Mouse (Mus musculus): ENCODE results near the gene Amer3. TPM values are rescaled to one million over a fixed set of nuclear protein-coding genes. Genes with fewer than 3 reads are reported as not detected.
"Not testable (repeated sequence)": the region's sequence is repeated elsewhere in the genome, so short reads cannot be mapped to it uniquely, and the experiment has no call there.

The Amer3 gene
- polyA plus RNA-seq (2015; fragmentation: Nextera tagmentation; extraction: Ambion mirVana), result 23.1 and 23.5 TPM in 2 replicates

DNA sequence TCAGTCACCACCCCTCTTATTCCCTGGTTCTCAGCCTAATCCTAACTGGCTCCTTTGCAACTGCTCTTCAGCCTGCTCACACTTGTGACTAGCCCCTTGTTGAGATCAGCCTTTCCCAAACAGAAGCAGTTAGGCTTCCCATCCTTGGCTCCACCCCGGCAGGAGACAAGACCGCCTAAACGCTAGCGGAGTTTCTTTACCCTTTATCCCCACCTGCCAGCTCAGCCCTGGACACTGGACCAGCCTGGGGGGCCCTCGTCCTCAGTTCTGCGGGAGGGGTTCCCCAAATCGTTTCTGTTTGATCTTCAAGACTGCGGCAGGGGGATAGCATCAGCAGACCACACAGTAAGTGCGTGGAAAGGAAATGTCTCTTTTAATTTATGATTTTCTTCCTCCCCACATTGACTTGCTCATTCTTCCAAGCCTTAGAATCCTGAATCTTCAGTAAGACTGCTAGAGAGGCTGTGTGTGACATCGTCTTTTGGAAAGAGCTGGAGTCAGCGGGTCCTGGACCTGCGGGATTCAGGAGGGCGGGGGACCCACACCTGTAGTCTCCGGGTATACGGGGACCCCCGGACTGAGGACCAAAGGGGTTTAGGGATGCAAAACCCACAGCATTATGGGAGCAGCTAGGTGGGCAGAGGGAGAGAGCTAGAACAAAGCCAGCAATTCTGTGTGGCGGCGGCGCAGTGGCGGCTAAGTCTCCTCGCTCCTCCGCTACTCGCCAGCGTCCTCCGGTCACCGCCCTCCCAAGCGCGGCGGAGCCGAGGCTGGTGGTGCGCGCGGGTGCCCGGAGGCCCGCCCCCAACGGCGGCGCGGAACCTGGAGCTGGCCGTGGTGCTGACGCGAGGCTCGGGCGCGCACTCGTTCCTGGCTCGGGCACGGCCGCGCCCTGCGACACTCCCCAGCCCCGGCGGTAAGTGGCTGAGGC is at the start of gene Amer3:
Gene Amer3, plus strand, starts transcription at position 807 of the 931 bp plus-strand sequence.
- Histone ChIP-seq H3K9me3 (no peaks in the 10 kb centered on the region), H3K27me3 (peaks cover 24% of the 10 kb centered on the region), H3K27ac (peak within 1 kb of the TSS; percentile 88), H3K4me3 (replicated peaks) (peak within 1 kb of the TSS; percentile 56), H3K4me2 (replicated peaks) (peak within 1 kb of the TSS; percentile 79), H3K36me3 (no peaks in the 10 kb centered on the region), H3K9ac (replicated peaks) (peak within 1 kb of the TSS; percentile 78), H3K4me1 (replicated peaks) (peaks cover 38% of the 10 kb centered on the region)
- ATAC-seq, result peak; percentile 92
- under 1% methylated on average over 51 of the region's 53 CpGs for WGBS

DNA sequence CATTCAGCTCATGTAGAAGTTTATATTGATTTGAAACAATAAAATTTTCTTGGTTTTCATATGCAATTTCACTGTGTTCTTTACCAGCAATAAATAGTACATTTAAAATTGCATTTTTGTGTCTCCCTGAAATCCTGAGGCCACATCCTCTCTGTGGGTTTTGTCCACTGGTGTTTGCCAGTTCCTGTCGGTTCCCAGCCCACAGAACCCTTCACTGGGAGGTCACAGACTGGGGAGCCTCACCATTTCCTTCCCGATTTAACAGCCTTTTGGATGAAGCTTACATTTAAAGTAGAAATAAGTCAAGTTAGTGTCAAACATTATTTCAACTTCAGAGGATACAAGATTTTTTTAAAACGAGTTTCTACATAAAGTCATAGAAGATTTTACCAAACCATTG is 44.9 kb upstream of the Amer3 start:
- 65% methylated on average over 3 of the region's 3 CpGs for whole genome bisulfite sequencing
- not testable (repeated sequence) for H3K36me3 ChIP-seq; H3K4me3 ChIP-seq (replicated peaks)

DNA sequence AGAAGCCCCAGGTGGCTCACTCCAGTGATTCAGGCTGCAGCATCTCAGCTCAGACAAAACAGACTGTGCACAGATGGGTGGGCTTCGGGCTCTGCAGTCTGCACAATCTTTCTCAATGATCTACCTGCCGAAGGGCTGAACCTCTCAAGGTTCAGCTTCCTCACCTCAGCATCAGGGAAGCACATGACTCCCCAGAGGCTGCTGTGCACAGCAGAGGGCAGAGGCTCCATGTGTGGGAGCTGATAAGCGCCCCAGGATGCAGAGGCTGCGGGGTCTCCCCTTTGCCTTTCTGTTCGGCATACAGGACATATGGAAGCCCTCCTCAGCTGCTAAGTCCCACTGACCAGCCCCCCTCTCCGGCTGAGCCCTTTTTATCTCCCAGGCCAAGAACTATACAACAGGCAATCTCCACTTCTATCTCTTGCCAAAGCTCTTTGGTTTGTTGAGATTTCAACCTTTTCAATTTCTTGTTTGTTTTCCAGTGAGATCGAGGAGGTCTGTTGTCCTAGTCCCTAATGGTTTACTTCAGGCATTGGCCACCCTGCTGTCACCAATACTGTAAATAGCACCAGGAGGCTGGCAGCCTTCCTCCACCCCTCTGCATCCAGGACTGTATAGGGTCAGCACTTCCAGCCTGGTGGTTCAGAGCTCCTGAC is 44.3 kb upstream of the Amer3 start, which contains the start of gene Cfc1:
Gene Cfc1, plus strand, starts transcription at position 606 of the 656 bp plus-strand sequence.
- H3K9ac ChIP-seq (replicated peaks); H3K36me3 ChIP-seq; ATAC-seq; H3K9me3 ChIP-seq; H3K27ac ChIP-seq: not testable (repeated sequence)
- WGBS, result 29% methylated on average over 6 of the region's 7 CpGs
- H3K27me3 ChIP-seq, result peaks cover 36% of the 10 kb centered on the region
- peak within 1 kb of the TSS; percentile 19 for H3K4me3 ChIP-seq (replicated peaks)
- H3K4me2 ChIP-seq (replicated peaks), result peak within 1 kb of the TSS; percentile 42
- H3K4me1 ChIP-seq (replicated peaks), result peaks cover 12% of the 10 kb centered on the region

More for the DNA sequence above, 44.9 kb upstream of the Amer3 start:
- H3K9me3 ChIP-seq; H3K27ac ChIP-seq; ATAC-seq; H3K9ac ChIP-seq (replicated peaks); H3K4me2 ChIP-seq (replicated peaks): not testable (repeated sequence)
- Histone ChIP-seq H3K27me3 (peaks cover 36% of the 10 kb centered on the region), H3K4me1 (replicated peaks) (peaks cover 12% of the 10 kb centered on the region)

DNA sequence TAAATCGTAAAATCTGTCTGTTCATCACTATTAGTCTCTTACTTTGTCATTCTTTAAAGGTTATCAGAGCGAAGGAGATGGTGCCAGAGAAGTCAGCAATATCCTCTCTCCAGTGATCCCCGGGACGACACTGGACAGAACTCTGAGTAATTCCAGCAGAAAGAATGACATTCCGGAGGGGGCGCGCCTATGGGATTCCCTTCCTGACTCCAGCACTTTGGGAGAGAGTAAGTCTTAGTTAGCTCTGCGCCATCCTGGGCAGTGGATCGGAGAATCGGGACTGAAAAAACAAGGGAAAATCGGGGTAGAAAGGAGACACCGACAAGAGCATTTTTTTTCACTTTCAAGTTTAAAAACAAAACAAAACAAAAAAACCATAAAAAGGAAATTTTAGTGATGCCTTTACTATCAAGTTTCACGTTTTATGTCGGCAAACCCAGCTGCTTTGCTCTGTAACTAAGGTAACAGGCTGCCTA is 43.1 kb upstream of the Amer3 start:
- Histone ChIP-seq H3K4me2 (replicated peaks) (peak overlapping the region; percentile 42), H3K36me3 (no peaks in the 10 kb centered on the region), H3K9me3 (no peaks in the 10 kb centered on the region), H3K27ac (no peak overlapping the region), H3K4me3 (replicated peaks) (peak overlapping the region; percentile 19), H3K4me1 (replicated peaks) (peaks cover 12% of the 10 kb centered on the region), H3K27me3 (peaks cover 36% of the 10 kb centered on the region), H3K9ac (replicated peaks) (no peak overlapping the region)
- ATAC-seq, result no peak
- 3% methylated on average over 14 of the region's 14 CpGs for WGBS

DNA sequence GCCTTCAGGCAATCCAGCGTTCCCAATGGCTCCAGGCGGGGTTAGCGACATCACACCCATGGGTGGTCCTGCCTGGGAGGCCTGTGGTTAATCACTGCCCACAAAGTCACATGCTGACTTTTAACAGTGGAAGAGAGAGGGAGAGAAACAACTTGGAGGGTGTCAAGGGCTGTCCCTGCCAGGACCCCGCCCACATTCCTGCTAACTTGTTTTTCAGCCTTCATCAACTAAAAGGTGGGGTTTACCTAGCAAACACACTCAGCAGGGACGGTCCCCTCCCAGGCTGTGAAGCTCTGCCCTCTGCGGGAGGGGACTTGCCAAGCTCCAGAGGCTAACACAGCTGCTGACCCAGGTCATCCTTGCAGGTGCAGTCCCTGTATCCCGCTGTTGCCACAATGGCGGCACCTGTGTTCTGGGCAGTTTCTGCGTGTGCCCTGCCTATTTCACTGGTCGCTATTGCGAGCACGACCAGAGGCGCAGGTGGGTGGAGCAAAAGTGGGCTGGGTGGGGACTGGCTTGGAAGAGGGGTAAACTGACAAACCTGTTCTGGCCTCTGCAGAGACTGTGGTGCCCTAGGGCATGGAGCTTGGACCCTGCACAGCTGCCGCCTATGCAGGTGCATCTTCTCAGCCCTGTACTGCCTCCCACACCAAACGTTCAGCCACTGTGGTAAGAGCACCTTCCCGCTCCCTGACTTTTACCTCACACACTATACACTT is 42.5 kb upstream of the Amer3 start:
- Histone ChIP-seq H3K4me1 (replicated peaks) (peaks cover 12% of the 10 kb centered on the region), H3K9ac (replicated peaks) (no peak overlapping the region), H3K27ac (no peak overlapping the region), H3K27me3 (peaks cover 36% of the 10 kb centered on the region), H3K36me3 (no peaks in the 10 kb centered on the region), H3K4me3 (replicated peaks) (peak overlapping the region; percentile 19), H3K4me2 (replicated peaks) (peak overlapping the region; percentile 42), H3K9me3 (no peaks in the 10 kb centered on the region)
- peak; percentile 58 for ATAC-seq
- WGBS, result 2% methylated on average over 16 of the region's 16 CpGs

DNA sequence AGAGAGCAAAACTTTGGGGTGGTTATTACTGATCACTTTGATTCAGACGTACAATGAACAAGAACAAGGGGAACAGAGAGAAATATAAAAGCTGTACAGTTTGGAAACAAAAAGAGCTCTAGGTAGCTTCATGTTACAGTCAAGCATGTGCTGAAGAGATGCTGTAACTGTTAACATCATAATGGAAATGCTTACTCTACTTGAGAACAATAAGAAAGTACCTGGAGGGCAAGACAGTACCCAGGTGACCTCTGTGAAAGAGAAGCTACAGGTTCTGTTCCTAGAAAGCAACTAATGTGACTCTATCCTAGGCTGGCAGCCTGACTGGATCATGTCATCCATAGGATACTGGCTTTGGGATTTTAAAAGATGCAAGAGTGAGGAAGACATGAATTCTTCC is 32.4 kb upstream of the Amer3 start:
- Histone ChIP-seq H3K4me3 (replicated peaks) (no peak overlapping the region), H3K27ac (no peak overlapping the region), H3K9ac (replicated peaks) (no peak overlapping the region), H3K36me3 (no peaks in the 10 kb centered on the region), H3K9me3 (no peaks in the 10 kb centered on the region; the same call in 1 of the 2 replicates), H3K27me3 (no peaks in the 10 kb centered on the region), H3K4me1 (replicated peaks) (no peaks in the 10 kb centered on the region), H3K4me2 (replicated peaks) (no peak overlapping the region)
- 79% methylated on average over 1 of the region's 1 CpGs for WGBS
- ATAC-seq, result no peak

DNA sequence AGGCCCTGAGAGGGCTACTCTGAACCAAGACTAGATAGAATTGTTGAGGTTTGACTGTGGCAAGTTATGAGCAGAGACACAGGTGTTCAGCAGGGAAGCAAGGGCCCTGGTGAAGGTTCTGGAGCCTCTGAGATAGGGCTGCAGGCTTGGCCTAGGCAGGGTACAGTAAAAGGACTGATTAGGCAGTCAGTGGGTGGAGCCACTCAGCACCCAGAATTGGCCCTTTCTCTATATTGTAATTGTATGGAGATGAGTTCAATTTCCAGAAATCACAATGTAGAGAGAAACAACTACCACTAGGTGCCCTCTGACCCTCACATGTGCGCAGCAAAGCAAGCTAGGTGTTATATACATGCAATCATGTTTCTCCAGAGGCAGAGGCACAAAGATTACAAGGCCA is 25.8 kb upstream of the Amer3 start:
- Histone ChIP-seq H3K9ac (replicated peaks) (no peak overlapping the region), H3K27ac (no peak overlapping the region), H3K9me3 (no peaks in the 10 kb centered on the region), H3K27me3 (no peaks in the 10 kb centered on the region), H3K4me2 (replicated peaks) (no peak overlapping the region), H3K4me1 (replicated peaks) (no peaks in the 10 kb centered on the region), H3K4me3 (replicated peaks) (no peak overlapping the region), H3K36me3 (no peaks in the 10 kb centered on the region)
- 93% methylated on average over 1 of the region's 1 CpGs for WGBS
- ATAC-seq, result no peak

DNA sequence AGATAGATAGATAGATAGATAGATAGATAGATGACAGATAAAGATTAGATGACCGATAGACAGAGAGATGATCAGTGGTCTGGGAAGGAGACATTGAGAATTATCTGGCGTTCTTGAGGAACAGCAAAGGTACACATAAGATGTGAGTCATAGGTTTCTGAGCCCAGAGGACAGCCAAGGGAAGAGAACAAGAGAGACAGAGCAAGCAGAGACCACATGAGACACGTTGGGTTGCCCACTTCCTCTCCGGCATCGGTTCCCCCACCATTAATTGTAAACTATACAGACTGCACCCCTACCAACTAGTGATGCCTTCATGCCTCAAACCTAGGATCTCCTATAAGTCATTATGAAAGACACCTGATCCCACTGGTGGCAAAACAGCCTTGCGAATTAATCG is 25.2 kb upstream of the Amer3 start:
- Histone ChIP-seq H3K9me3 (no peaks in the 10 kb centered on the region), H3K36me3 (no peaks in the 10 kb centered on the region), H3K27me3 (no peaks in the 10 kb centered on the region), H3K4me2 (replicated peaks) (no peak overlapping the region), H3K9ac (replicated peaks) (no peak overlapping the region), H3K27ac (no peak overlapping the region), H3K4me1 (replicated peaks) (no peaks in the 10 kb centered on the region), H3K4me3 (replicated peaks) (no peak overlapping the region)
- 89% methylated on average over 7 of the region's 7 CpGs for WGBS
- ATAC-seq, result no peak

DNA sequence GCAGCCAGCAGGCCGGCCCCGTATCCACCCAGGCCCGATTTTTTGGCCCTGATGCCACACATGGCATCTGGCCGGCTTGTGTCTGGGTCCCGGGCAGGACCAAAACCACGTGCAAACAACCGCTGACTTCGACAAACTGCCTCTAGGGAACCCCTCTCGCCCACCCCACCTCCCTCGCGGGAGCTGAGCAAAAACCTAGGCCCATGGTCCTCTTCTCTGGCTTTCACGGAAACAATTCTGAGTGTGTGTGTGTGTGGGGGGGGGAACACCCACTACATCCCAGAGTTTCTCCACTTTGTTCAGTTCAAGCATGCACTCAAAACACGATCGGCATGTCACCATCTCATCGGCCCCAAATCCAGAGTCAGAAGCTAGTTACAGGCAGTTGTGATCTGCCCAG is 18.6 kb upstream of the Amer3 start, which contains the start of gene Prss40:
Gene Prss40, minus strand, starts transcription at position 101 of the 400 bp plus-strand sequence.
- no peak within 1 kb of the TSS for H3K27ac ChIP-seq
- ATAC-seq, result no peak
- no peak within 1 kb of the TSS for H3K4me3 ChIP-seq (replicated peaks)
- no peak within 1 kb of the TSS for H3K9ac ChIP-seq (replicated peaks)
- no peaks in the 10 kb centered on the region for H3K9me3 ChIP-seq
- no peaks in the 10 kb centered on the region for H3K36me3 ChIP-seq
- no peaks in the 10 kb centered on the region for H3K27me3 ChIP-seq
- no peak within 1 kb of the TSS for H3K4me2 ChIP-seq (replicated peaks)
- WGBS, result 88% methylated on average over 15 of the region's 15 CpGs
- H3K4me1 ChIP-seq (replicated peaks), result no peaks in the 10 kb centered on the region

DNA sequence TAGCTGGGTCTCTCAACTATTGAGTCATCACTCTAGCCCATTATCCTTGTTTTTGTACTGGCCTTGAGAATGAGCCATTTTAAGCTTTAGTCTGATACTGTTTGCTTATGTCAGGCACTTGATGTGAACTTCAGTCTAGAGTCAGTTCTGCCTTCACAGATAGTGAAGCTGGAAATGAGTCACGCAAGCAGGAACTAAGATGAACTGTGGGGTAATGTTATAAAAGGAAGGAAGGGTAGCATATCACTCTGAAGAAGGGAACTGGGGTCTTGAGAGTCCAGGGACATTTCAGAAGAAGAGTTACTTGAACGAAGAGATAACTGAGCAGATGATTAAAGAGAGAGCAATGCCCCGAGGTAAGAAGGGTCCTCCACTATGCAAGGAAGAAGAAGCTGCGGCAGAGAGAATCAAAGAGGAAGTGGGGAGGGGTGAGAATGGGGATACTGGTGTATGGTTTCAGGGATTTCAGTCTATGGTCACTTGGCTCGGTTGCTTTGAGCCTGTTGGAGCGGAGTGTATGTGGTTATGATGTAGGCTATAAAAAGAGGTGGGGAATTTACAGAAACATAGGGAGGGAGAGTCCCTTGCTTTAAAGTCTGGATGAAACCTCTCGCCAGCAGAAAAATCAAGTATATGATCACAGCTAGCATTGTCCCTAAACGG is 14.9 kb upstream of the Amer3 start:
- WGBS, result 91% methylated on average over 8 of the region's 8 CpGs
- H3K9me3 ChIP-seq, result no peaks in the 10 kb centered on the region
- no peak overlapping the region for H3K9ac ChIP-seq (replicated peaks)
- no peaks in the 10 kb centered on the region for H3K27me3 ChIP-seq
- H3K4me2 ChIP-seq (replicated peaks), result no peak overlapping the region
- no peaks in the 10 kb centered on the region for H3K4me1 ChIP-seq (replicated peaks)
- no peaks in the 10 kb centered on the region for H3K36me3 ChIP-seq
- no peak overlapping the region for H3K27ac ChIP-seq
- no peak overlapping the region for H3K4me3 ChIP-seq (replicated peaks)
- ATAC-seq, result no peak

DNA sequence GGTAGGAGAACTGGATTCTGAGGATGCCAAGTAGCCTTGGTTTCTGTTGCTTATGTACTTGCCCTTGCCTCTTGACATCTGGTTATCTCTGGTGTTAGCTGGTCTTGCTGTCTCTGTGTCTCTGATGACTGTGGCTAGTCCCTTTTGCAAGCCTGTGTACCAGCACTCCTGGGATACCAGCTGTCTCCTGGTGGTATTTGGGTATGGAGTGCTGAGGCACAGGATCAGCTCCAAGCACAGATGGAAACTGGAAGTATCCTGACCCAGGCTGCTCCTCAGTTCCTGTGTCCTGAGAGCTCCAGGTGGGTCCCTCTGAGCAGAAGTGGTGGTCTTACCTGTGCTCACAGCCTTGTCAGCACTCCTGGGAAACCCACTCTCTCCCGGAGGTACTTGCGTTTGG is 11.3 kb upstream of the Amer3 start:
- Histone ChIP-seq H3K4me1 (replicated peaks) (no peaks in the 10 kb centered on the region), H3K36me3 (no peaks in the 10 kb centered on the region), H3K4me3 (replicated peaks) (no peak overlapping the region), H3K4me2 (replicated peaks) (no peak overlapping the region), H3K27ac (no peak overlapping the region), H3K9me3 (no peaks in the 10 kb centered on the region), H3K27me3 (no peaks in the 10 kb centered on the region), H3K9ac (replicated peaks) (no peak overlapping the region)
- 96% methylated on average over 2 of the region's 2 CpGs for WGBS
- no peak for ATAC-seq
